Mouse (Mus musculus) large intestine, adult 2 months (tissue): ENCODE measurements around the gene Apc2. TPM values are rescaled to one million over a fixed set of nuclear protein-coding genes. Genes with fewer than 3 reads are reported as not detected.
A peak's percentile ranks its signal among the peaks of the same experiment; 100 is the strongest.
"Not testable (repeated sequence)": the region's sequence is repeated elsewhere in the genome, so short reads cannot be mapped to it uniquely, and the experiment has no call there.

Experiments used
- DNase-seq: peaks from one replicate; pipeline ENCODE4 v3.0.0-alpha.2; 2012; ENCODE audit warnings: low read depth, low spot score
- WGBS: fragments of 180-500 bp; shearing (Covaris S2); methylation state at CpG from one replicate; pipeline ENCODE4 v1.1.7; 2018; 5-methylcytosine and 5-hydroxymethylcytosine counted together
- polyA plus RNA-seq: library from polyadenylated mRNA; depleted of rRNA; stranded (reverse); fragments of >200 nt; gene quantifications from 2 replicates; pipeline ENCODE4 v1.2.3, GENCODE M21; 2012

The Apc2 gene
- polyA plus RNA-seq, 1 experiment: 0.41 TPM

GRCm38 (mm10) chr10:80332525-80332989 is 36.8 kb downstream of the Apc2 start:
- 68% methylated on average over 5 of the region's 5 CpGs for WGBS
- DNase-seq: no peak

GRCm38 (mm10) chr10:80336263-80336662 is 40.5 kb downstream of the Apc2 start:
- 87% methylated on average over 12 of the region's 12 CpGs for WGBS
- DNase-seq: no peak

GRCm38 (mm10) chr10:80339941-80340750 is 44.4 kb downstream of the Apc2 start:
- WGBS: 20% methylated on average over 19 of the region's 19 CpGs
- peak; percentile 60 for DNase-seq

- 63% methylated on average over 21 of the region's 21 CpGs for WGBS
- no peak for DNase-seq
Observed at GRCm38 (mm10) chr10:80341026-80341425, 45.2 kb downstream of the Apc2 start.

- WGBS: 16% methylated on average over 47 of the region's 47 CpGs
- no peak for DNase-seq
Observed at GRCm38 (mm10) chr10:80341491-80342304, 45.9 kb downstream of the Apc2 start.

GRCm38 (mm10) chr10:80342305-80342748 is 46.5 kb downstream of the Apc2 start:
- 9% methylated on average over 26 of the region's 26 CpGs for WGBS
- DNase-seq: no peak

- WGBS: under 1% methylated on average over 33 of the region's 33 CpGs
- no peak for DNase-seq
Observed at GRCm38 (mm10) chr10:80342749-80343424, 47.1 kb downstream of the Apc2 start.

GRCm38 (mm10) chr10:80343425-80343895 is 47.7 kb downstream of the Apc2 start:
- no peak for DNase-seq
- 40% methylated on average over 13 of the region's 13 CpGs for whole genome bisulfite sequencing

- DNase-seq: no peak
- WGBS: 21% methylated on average over 9 of the region's 9 CpGs
Observed at GRCm38 (mm10) chr10:80344131-80344661, 48.4 kb downstream of the Apc2 start.

GRCm38 (mm10) chr10:80345122-80345521 is 49.3 kb downstream of the Apc2 start:
- no peak for DNase-seq
- 20% methylated on average over 16 of the region's 16 CpGs for WGBS

GRCm38 (mm10) chr10:80345929-80346328 is 50.2 kb downstream of the Apc2 start:
- WGBS: 88% methylated on average over 6 of the region's 6 CpGs
- DNase-seq: not testable (repeated sequence)

GRCm38 (mm10) chr10:80347514-80347967 is 51.8 kb downstream of the Apc2 start:
- DNase-seq: no peak
- WGBS: 5% methylated on average over 17 of the region's 17 CpGs

- DNase-seq: no peak
- WGBS: 1% methylated on average over 42 of the region's 42 CpGs
Observed at GRCm38 (mm10) chr10:80348244-80348781, 52.5 kb downstream of the Apc2 start, which contains the start of gene Adamtsl5. Adamtsl5 (minus strand) TSS chr10:80348412.

GRCm38 (mm10) chr10:80348981-80349380 is 53.2 kb downstream of the Apc2 start:
- DNase-seq: no peak
- 32% methylated on average over 26 of the region's 26 CpGs for WGBS

GRCm38 (mm10) chr10:80350292-80350691 is 54.5 kb downstream of the Apc2 start:
- DNase-seq: no peak
- WGBS: 4% methylated on average over 7 of the region's 7 CpGs

- no peak for DNase-seq
- WGBS: 20% methylated on average over 11 of the region's 11 CpGs
Observed at GRCm38 (mm10) chr10:80351896-80352295, 56.1 kb downstream of the Apc2 start.

GRCm38 (mm10) chr10:80352727-80353126 is 57.0 kb downstream of the Apc2 start:
- no peak for DNase-seq
- 61% methylated on average over 8 of the region's 8 CpGs for WGBS

- no peak for DNase-seq
- 22% methylated on average over 9 of the region's 9 CpGs for WGBS
Observed at GRCm38 (mm10) chr10:80355431-80355830, 59.7 kb downstream of the Apc2 start.

- no peak for DNase-seq
- WGBS: 2% methylated on average over 53 of the region's 53 CpGs
Observed at GRCm38 (mm10) chr10:80356001-80356682, 60.4 kb downstream of the Apc2 start, which contains the start of gene Plk5. Plk5 (plus strand) TSS chr10:80356459.
